Mouse (Mus musculus) urinary bladder, postnatal 25 days (tissue): ENCODE measurements at regions not wholly inside any gene's neighbourhood (a gene's known extent, or its start where the extent isn't known, plus 50 kb on each side); places are given as distances from the start of the nearest gene placed in this dataset.

Experiments used
- DNase-seq: peaks from one replicate; pipeline ENCODE4 v3.0.0; 2022; ENCODE audit warnings: low spot score

DNA sequence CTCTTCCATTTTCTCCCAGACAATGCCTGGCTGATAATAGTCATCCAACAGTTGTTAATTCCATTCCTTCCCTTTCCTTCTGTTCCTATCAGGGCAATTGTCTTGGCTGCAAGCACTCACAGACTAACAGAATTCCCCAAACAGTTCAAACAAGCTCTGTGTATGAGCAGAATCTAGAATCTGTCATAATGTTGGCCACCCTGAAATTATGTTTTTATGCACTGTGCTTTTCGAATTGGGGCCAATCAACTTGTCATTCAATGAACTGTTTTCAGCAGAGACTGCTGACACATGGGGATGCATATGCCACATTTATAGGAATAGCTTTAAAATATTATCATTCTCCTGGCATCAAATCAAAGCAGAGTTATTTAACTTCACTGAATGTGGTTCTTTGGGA is 235.8 kb upstream of the Tmtc4 start:
- no peak for DNase-seq

DNA sequence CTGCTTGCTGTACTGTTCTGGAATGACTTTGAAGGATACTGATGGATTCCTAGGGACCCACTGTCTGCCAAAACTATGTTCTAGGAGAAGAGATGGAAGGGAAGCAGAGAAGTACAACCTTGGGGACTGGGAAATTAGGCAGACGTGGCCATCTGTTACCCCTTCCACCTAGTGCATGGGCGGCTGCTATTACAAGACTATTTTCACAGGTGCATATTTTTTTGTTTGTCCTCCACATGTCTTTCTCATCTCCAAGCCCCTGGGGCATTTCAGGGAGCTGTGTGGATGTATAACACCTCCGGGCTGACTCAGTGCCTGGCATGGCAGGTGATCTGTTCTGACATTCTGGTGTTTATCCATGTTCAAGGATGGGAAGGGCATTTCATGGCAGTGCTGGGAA is 226.4 kb upstream of the Tmtc4 start:
- DNase-seq = no peak

DNA sequence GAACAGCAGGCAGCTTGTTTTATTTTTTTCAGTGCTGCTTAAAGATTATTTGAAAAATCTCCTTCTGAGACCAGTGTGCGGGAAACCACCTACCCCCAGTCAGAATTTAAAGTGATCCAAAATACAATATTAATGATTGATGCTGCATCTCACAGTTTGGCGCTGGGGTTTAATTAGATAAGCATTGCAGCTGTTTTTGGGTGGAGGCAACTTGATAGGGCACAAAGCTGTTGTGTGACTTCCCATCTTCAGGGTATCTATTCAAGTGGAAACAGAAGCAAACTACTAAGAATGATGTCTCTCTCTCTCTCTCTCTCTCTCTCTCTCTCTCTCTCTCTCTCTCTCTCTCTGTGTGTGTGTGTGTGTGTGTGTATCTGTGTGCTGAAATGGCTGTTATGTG is 219.0 kb upstream of the Tmtc4 start:
- no peak for DNase-seq

DNA sequence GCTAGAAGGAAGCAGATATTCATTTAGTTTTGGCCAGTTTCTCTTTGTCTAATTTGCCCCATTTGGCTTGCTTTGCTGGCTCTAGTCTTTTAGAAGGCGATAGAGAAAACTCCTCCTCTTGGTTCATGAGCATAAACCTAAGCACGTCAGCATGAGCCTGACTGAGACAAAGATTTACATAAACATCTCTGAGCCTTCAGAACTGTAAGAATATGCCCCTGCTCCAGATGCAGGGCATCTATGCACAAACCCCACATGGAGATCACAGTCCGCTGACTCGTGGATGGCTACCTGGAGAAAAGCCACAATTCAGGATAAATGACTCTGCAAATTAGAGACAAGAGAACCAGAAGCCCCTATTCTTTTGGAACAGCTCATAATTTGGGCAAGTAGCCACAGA is 218.5 kb upstream of the Tmtc4 start:
- DNase-seq = no peak

DNA sequence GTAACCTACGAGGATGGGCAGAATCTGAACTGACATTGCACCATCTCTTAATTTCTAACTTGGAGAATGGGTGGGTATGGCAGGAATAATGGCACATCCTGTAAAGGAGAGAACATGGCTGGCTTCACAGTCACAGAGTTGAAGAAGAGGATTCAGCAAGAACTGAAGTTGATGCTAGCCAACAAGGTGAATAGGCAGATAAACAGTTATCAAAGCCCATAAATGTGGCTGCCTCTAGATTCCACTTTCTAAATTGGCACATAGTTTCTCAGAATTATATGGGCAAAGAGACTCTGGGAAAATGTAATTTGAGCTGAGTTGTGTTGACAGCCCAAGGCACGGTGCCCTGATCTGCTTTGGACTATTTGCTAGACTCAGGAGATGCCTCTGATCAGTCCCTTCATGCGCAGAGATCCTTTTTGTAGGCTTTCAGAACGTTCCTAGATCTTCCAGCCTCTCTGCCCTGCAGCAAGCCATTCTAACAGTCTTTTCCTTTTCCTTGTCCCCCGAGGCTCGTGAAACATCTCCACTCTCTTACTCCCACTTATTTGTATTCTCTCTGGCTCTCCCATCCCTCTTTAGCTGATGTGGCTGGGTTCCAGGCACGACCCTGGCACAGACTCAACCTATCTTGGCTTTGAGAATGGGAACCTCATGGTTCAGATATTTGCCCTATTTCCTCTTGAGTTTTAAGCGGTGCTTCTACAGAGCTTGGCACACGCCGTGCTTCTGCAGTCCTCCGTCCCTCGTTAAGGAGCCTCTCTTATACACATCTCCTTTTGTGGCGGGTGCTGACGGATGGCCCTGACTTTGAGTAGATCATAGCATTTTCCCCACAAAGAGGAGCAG is 217.8 kb upstream of the Tmtc4 start:
- DNase-seq = peak; percentile 8

DNA sequence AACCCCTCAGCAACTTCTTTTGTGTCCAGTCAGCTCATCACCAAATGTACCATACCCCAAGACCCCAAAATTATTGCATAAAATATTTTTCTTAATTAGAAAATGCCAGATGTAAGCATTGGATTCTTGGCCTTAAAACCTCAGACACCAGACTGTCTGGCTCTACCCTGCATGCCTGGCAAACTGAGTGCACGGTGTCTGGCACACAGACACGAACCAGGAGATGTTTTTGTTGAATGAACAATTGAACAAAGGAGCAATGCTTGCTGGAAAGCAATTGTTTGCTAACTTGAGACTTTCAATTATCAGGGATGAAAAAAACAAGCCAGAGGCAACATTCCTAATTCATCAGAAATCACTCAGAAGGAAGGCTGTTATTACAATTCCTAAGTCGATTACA is 215.3 kb upstream of the Tmtc4 start:
- no peak for DNase-seq

DNA sequence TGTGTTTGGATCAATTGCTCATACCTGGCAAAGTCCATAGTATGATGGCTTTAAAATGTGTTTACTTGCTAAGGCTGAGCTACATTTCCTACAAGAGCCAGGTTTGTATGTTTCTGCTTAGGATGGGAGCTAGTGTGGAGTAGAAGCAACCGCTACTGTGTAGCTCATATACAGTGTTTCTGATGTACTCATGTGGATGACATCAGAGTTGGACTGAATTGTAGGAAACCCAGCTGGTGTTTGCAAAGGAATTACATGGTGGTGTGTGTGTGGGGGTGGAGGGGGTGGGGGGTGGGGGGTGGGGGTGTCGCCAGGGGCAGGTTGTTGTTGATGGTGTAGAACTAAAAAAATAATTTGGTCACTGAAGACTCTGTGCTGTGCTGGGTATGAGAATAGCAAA is 208.7 kb upstream of the Tmtc4 start:
- no peak for DNase-seq

DNA sequence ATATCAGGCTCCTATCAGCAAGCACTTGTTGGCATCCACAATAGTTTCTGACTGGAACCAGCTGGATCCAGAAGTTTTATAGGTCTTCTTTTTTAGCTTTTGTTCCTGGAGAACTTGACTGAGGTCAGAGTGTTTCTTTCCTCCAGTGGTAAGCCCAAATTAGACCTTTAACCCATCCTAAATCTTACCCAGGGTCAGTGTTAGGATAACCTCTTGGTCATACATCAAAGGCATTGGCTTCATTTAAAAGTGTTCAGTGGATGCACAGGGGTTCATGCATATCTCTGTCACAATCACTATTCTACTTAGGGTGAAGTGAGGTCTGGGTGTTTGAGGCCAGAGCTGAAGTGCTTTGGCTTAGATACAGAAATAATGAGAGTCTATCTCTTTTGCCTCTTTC is 206.9 kb upstream of the Tmtc4 start:
- DNase-seq = no peak

DNA sequence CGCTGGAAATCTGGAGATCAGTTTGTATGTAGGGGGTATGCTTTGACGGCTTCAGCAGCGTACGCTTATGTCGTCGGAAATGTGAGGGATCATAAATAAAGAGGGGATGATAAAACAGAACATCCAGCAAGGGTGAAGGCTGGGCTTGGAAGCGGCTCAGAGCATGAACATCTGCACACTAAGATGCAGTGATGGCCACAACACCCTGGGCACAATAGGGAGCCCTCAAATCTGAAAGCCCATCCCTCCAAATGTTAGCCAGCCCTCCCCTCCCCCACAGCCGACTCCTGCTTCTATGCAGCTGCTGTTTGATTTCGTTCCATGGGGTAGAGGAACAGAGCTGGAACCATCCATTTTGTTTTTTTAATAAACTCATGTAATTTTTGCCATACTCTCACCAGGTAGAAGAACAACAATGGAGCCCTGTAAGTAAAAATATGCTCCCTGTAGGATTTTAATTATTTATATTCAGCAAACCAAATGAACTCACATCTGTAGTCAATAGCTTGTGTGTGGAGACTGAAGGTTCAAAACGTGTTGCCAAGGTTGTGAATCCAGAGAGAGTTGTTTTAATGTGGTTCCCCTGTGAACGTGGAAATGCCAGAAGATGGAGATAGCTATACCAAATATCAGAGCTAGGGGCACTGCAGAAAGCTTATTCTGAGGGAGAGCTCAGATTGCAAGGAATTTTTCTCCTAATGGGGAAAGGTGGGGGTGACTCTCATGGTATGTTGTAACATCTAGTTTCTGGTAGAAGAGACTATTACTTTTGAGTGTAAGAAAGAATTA is 203.6 kb upstream of the Tmtc4 start:
- no peak for DNase-seq

DNA sequence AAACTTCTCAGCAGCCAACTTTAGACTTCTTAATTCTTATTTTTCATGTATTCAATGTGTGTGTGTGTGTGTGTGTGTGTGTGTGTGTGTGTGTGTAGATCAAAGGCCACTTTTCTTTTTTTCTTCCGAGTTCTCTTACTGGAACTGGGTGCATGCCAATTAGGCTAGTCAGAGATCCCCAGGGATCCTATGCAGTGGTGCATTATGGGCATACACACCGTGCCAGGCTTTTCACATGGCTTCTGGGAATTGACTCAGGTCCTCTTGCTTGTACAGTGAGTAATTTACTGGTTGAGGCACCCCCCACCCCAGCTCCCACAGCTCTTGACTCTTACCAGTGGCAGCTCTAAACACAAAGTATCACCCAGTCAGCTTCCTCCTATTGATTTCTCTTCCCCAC is 189.3 kb upstream of the Tmtc4 start:
- no peak for DNase-seq

DNA sequence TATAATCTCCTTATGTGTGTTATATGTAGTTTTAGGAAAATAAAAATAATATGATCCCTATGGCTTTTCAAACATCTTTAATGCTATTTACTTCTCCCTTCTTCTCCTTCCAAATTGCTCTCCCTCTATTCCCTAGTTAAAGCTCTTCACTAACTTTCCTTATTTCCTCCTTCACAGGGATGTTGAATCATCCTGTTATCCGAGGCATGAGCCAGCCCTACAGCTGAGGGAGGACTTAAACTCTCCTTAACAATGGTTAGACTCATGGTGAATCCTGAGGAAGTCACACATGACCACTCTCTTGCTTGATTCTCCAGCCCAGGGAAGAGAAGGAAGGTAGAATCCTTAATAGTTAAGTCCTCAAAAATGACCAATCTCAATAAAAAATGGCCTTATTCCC is 188.0 kb upstream of the Tmtc4 start:
- DNase-seq = no peak

DNA sequence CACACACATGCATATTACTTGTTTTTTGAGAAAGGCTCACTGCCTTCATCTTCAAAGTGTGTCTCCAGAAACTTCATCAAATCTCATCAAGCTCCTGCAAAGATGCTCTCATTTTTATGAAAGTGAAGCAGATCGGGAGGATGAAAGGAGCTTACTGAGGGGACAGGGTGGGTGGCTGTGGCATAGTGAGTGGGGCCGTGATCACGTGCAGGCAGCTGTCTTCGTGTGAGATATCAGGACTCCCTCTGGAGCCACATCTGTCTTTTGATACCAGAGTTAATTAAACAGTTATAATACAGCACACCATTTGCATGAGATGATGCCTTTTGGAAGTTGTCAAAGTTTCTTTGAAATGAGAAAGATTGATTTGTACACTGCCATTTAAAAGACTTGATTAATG is 180.0 kb upstream of the Tmtc4 start:
- no peak for DNase-seq

DNA sequence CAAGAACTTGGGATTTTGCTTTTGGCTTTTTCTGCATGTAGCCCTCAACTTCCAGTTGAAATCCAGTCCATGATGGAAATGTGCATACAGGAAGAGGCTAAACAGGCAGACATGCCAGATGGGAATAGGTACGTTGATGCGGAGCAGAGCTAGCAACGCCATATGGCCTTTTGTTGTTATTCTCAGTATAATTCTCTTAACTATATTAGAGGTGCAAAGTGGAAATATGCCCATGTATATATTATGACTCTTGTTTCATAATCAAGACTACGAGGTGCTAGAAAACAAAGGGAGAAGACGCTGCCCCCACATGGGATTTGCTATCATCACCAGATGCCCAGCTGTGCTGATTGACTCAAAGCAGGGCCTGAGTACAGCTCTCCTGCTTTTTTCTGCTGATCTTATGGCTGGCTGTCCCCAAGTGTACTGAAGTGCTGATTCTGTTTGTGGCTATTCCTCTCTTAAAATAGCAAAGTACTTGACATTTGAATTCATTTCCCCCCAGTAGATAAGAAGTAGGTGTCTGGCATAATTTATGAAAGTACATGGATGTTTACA is 159.7 kb upstream of the Tmtc4 start:
- DNase-seq = no peak

DNA sequence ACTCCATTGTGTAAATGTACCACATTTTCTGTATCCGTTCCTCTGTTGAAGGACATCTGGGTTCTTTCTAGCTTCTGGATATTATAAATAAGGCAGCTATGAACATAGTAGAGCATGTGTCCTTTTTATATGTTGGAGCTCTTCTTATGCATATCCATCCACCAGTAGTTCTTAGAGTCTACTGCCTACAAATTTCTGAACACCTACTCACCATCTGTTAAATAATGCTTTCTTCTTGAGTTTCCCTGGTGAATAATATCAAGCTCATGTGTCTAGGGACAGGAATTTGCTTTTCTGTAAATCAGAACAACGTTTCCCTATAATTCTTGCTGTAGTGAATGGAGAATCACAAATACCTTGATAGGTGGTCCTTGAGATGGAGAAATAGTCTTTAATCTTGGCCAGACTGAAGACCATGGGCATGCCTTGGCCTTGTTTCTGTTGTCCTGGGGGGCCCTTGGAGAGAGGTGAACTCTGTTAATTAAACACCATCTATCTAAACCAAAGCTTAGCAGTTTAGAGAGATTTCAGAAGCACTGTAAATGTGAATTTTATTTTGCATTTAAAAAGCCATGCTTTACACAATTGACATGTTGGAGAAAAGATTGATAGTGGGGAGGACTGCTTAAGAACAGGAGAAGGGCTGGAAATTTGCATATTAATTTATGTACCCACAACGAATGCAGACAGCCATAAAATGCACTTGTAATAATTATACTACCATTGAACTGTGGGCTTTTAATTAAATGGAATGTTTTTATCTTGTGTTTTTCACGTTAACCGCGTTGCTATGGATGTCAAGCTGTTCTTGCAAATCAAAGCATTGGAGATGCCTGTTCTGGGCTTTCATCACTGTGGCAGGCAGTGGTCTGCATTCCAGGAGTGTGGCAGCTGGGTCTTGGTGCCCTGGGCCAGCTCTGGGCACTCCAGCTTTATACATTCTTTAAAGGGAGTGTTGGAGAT is 155.2 kb upstream of the Tmtc4 start:
- DNase-seq = no peak

DNA sequence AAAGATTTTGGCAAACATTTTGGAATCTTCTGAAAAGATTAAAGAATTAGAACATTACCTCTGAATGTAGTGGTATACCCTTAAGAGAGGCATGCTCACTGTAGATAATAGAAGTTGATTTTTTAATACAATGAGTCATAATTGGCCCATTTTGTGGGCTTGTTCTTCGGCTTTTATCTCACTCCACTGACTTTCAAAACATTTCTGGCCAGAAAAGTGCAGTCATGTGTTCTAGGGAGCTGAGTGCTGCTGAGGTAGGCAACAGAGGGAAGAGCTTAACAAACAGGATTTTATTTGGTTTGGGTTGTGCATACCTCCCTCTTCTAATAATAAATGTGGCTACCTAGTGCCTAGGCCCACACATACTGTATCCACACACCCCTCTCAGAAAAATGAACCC is 150.1 kb upstream of the Tmtc4 start:
- no peak for DNase-seq

DNA sequence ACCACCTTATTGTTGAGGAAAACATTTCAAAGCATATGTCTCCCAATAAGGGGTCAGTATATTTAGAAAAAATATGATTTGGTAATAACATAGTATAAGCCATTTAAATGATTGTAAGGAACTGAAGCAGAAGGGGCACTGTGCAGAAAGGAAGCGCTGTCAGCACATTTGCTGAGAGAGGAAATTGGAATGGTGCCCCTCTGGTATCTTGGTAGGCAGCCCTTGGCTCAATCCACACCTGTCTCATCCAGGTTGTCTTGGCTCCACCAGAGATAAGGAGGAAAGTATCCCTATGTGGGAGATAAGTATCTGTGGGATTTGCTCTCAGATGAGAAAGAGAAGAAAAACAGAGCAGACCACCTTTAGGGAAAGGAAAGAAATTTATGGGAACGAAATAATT is 136.5 kb upstream of the Tmtc4 start:
- DNase-seq = no peak

DNA sequence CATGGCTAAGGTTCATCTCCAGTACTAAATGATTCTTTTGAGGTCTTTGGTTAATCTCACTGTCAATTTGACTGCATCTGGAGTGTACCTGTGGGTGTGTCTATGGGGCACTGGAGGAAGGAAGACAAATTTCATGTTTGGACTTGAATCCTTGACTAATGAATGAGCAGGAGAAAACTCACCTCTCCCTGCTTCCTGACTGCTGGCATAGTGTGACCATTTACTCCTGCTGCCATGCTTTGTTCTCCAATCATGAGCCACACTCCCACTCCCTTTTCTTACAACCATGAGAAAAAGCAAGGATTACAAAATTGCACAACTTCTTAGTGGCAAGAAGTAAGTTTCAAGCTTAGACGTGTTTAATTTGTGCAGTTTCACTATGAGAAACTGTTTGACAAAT is 132.5 kb upstream of the Tmtc4 start:
- no peak for DNase-seq

DNA sequence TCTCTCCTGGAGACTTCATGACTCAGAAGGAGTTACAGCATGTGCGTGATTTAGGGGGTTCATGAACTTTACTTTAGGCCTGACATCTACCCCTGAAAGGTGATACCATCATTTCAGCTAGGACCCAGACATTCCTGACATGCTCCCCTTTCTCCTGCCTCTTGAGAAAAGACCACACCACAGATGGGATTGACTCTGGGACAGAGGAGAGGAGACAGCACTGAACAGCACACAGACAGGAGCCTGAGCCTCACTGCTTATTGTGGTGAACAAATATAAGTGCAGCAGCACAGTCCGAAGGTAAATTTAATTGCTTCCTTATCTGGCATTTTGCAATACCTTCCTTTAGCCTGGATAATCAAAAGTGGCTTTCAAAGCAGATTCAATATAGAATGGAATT is 126.7 kb upstream of the Tmtc4 start:
- no peak for DNase-seq

DNA sequence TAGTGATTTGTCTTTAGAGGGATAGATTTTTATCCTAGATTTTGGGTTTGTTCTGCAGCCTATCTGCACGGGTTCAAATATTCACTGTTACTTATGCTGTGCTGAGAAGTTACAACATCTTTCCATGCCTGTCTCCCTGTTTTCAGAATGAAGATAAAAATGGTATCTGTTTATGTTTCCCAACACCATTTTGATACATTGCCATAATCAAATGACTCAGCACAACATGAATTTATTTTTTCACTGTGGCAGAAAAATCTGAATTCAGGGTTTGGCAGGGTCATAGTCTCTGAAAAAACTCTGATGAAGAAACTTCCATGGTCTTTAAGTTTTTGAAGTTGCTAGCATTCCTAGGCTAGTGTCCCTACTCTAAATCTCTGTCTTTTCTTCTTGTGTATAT is 116.5 kb upstream of the Tmtc4 start:
- no peak for DNase-seq

DNA sequence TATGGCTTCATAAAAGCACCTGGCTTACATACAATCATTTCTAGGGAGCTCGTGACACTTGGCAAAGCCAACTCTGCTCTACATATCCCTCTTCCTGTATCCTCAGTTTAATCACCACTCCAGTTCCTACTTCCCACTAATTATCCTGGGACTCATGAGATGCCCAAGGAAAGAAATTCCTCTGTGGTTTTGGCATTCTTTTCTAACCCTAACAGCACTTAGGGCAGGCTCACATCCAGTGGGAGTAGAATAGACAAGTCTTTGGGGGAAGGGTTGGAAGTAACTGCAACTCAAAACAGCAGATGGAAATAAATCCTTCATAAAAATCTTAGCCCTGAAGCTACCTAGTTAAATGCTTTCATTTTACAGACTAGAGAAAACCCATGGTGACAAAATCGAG is 112.3 kb upstream of the Tmtc4 start:
- no peak for DNase-seq

DNA sequence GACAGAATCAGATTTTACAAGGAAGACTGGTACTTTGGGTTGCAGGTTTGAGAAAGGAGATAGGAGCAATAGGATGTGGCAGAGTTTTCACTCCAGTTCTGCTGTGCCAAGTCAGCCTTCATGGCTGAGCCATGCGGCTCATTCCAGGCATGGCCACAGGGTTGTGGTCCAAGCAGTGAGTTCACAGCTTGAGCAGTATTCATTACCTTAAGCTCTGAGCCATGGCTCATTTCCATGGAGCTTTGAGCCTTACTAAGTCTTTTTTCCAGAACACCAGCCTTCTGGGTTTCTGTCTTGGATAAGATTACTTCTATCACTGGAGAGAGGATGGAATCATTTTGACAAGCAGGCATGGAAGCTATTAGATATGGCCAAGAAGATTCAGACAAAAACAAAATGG is 98.2 kb upstream of the Tmtc4 start:
- DNase-seq = no peak

DNA sequence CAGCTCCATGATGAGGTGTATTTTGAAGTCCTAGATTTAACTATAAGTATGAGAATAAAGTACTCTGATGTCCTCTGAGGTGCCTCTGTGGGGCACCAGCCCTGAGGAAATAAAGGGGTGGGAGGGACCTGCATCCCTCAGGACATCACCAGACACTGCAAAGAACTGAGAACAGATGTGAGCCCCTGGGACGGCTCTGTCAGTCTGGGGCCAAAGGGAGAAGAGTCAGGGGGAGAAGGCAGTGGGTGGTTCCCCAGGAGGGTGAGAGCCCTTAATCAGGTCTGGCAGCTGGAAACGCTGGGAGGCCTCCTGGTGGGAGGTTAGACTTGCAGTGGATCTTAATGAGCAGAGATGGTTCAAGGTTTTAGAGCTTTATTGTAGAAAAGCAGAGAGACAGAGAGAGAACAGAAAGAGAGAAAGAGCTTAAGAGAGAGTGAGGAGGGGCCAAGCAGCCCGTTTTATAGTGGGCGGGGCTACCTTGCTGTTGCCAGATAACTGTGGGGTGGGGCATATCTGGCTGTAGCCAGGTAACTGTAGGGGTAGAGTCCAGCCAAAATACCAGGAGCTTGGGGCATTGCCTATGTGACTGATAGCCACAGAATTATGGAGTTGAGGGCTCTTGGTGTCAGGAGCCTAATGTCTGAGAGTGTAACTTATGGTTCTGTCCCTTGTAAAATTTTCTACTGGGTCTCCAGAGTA is 97.3 kb upstream of the Tmtc4 start:
- no peak for DNase-seq
